In the genomic region with DNA sequence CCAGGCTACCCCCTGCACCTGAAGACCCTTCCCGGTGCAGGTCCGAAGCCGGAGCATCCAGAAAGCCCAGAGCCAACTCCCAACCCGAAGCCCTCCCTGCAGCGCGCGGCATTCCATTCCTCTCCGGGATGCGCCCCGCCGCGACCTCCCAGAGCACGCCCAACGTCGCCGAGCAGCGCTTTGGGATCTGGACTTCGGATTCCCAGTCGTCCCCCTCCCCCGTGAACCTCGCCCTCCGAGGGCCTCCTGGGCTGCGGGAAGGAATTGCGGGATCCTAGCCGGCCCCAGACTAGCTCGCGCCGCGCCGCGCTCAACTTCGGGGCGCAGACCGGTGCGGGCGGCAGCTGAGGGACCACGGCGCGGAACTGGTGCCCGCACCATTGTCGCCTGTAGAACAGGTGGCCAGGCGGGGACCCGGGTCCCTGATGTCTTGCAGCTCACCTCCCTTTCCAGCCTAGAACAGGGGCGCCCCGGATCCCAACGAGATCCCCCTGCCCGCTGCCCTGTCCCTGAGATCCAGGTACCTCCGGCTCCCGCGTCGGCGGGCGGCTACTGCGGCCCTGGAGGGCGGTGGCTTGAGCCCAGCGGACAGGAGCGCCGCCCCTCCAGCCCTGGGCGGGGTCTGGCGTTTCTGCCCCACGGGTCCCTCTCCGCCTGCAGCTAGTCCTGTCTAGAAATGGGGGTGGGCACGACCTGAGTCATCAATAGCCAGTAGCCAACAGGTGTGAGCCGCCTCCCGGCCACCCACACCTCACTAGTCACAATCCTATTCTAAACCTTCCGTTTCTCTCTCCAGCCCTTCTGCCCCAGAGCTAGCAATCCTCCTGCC, we compare ENCODE assay signal across 8 mouse cellular contexts. TPM values are rescaled to one million over a fixed set of nuclear protein-coding genes. Genes with fewer than 3 reads are reported as not detected.
DNase-seq lines count a peak whose midpoint lies in the region; ATAC-seq and TF ChIP-seq lines count a peak whose summit lies in the region.

A gene (minus strand): TSS at position 599 of the 829 bp plus-strand sequence.

- DNase-seq in MN1 (ENCODE audit: low spot score), result peak; percentile 91
- DNase-seq in embryo, embryonic 10.5 days (ENCODE audit: low spot score), result peak; percentile 58
- peak; percentile 77 to 82 for DNase-seq in heart, adult 18-20 months
- DNase-seq in kidney, adult 11 months, result peak; percentile 72
- DNase-seq in lung, adult 2 months, result peak; percentile 53
- peak; percentile 63 for DNase-seq in ovary, postnatal 14 days (ENCODE audit: low spot score)
- DNase-seq in left cerebral cortex, postnatal 14 days (ENCODE audit: low spot score in 2 of 2), result no peak

- 2% methylated on average over 66 of the region's 66 CpGs for WGBS in lung, adult 2 months

- peaks cover 7% of the 10 kb centered on the region for H3K4me1 ChIP-seq in lung, adult 2 months (ENCODE audit: control insufficient read depth, insufficient read depth, low read length)

- no peak for ATAC-seq in granulocyte monocyte progenitor cell, adult 5-6 weeks (replicated peaks; ENCODE audit: poor library complexity, severe bottlenecking)

- intact Hi-C loops in left cerebral cortex, postnatal 14 days (cut with DNase I), result no loop called here

- no peak for TF ChIP-seq CTCF in lung, adult 2 months (IDR thresholded peaks at IDR 0.05; ENCODE audit: insufficient read depth, low read length)

- TF ChIP-seq POLR2A in lung, adult 2 months (IDR thresholded peaks at IDR 0.05; ENCODE audit: borderline replicate concordance, extremely low read depth, low read depth, low read length), result peak; percentile 92

- peak within 1 kb of the TSS; percentile 74 for H3K4me3 ChIP-seq in lung, adult 2 months (replicated peaks; ENCODE audit: extremely low read depth, low read depth, low read length)

RNA-seq across cellular contexts. Expression of the gene that starts here (rescaled TPM):
- 1 to 10 TPM; 7.0 to 7.2 TPM for total RNA-seq in heart, adult 18-20 months (2021)
- polyA plus RNA-seq in lung, adult 2 months (2012; rRNA removed), result 42.6 and 74.6 TPM in 2 replicates
- total RNA-seq in granulocyte monocyte progenitor cell, adult 5-6 weeks (2014; fragmentation: Nextera tagmentation), result not detected in 2 replicates
- not detected in 2 replicates for total RNA-seq in granulocyte monocyte progenitor cell, adult 5-6 weeks (2017)
- total RNA-seq in left cerebral cortex, postnatal 14 days (2021), result 1 to 10 TPM; 2.4 to 3.5 TPM

Comparison
In these comparisons a context has a peak if more than half of its experiments do, and no peak if none do; other contexts are left out.
1. DNase-seq: peak in MN1 (single experiment), embryo, embryonic 10.5 days (single experiment), heart, adult 18-20 months (2 of 2), kidney, adult 11 months (single experiment), lung, adult 2 months (single experiment) and ovary, postnatal 14 days (single experiment); none in left cerebral cortex, postnatal 14 days (0 of 2).